Mouse (Mus musculus): ENCODE data around the gene Ugt1a10. TPM values are rescaled to one million over a fixed set of nuclear protein-coding genes. Genes with fewer than 3 reads are reported as not detected.

Gene Ugt1a10
- polyA plus RNA-seq, 1 experiment from 2014 or later: 0.14 TPM

DNA sequence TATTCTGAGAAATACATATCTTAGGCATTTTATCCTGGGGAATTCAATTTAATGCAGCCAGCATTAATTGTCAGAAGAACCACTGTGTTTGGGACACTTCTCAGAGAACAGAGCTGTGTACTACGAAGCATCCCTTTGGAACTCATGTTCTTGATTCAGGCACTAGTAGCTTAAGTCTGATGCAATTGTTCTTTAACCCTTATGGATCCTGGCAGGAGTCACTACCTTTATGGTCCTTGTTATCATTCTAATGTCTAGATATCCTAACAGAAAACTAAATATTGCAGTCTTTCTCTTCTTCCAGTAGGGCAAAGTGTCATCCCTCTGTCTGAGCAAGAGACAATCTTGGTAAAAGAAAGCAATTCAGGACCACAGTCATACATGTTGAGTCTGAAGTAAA, 157.9 kb downstream of the Ugt1a10 start:
- no peak overlapping the region for H3K4me3 ChIP-seq (ENCODE audit: low read depth, low read length)
- no peaks in the 10 kb centered on the region; the same call in 1 of the 2 replicates for H3K4me1 ChIP-seq (ENCODE audit: control insufficient read depth, low read depth, low read length)
- ATAC-seq (ENCODE audit: low read depth): no peak
- H3K4me2 ChIP-seq (ENCODE audit: low read depth, low read length): no peak overlapping the region
- no peak overlapping the region for H3K27ac ChIP-seq (ENCODE audit: low read length)
- H3K9ac ChIP-seq (ENCODE audit: low read depth, low read length): no peak overlapping the region
- peaks cover 26% of the 10 kb centered on the region for H3K9me3 ChIP-seq (replicated peaks; ENCODE audit: control insufficient read depth, low read length)
- 48% methylated on average over 1 of the region's 1 CpGs for WGBS (ENCODE audit: insufficient replicate concordance)
- no peaks in the 10 kb centered on the region for H3K36me3 ChIP-seq (ENCODE audit: control insufficient read depth, insufficient read depth)
- no peaks in the 10 kb centered on the region for H3K27me3 ChIP-seq (ENCODE audit: control insufficient read depth, insufficient read depth, low read depth, low read length)

DNA sequence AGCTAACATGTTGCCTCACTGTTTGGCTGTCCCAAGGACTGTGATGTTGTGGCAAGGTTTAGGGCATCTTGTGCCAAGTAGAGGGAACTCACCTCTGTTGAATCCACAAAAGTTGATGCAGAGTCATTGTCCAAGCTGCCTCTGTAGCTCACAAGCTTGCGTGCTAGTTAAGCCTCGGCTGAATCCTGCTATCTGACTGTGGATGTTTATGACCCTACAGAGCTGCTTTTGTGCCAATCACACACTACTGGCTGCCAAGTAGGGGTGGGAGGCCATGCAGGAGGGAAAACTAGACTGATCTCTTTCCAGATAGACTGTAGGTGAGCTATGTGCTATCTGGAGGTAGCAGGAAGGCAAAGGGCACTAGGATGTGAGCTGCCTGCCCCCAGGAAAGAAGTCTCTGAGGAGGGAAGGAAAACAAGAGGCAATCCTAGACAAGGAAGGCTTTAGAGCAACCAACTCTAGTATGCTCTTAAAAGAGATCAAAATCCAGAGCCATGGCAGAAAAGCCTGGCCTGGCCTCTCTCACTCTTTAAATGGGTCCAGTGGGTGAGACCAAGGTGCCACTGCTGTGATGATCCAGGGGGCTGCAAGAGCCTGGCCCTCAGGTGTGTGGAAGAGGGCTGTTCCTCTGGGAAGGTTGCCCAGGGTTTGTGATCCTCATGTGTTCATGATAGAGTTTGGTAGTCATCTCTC, 158.7 kb downstream of the Ugt1a10 start:
- Histone ChIP-seq H3K27ac (ENCODE audit: low read length) (no peak overlapping the region), H3K9ac (ENCODE audit: low read depth, low read length) (no peak overlapping the region)

DNA sequence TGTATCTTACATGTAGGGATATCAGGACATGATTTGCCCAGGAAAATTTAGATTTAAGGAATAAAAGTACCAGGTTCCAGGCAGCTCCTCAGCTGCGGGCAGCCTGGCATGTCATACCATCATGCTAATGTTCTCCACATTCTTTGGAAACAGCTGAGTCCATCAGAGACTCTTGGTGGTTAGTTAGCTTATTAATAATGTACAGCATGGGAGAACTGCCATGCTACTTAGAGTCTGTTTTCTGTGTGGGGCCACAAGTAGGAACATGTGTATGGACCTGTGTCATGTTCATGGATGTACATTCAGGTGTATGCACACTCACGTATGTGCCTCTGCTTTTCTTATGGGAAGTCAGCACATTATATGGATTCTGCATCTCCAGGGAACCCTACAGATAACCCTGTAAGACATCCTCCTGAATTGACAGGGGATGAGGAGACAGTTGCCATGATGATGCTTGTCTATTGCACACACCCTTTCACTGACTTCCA, 159.3 kb downstream of the Ugt1a10 start:
- Histone ChIP-seq H3K4me2 (ENCODE audit: low read depth, low read length) (no peak overlapping the region), H3K27me3 (ENCODE audit: control insufficient read depth, insufficient read depth, low read depth, low read length) (no peaks in the 10 kb centered on the region), H3K4me1 (ENCODE audit: control insufficient read depth, low read depth, low read length) (no peaks in the 10 kb centered on the region), H3K4me3 (ENCODE audit: low read depth, low read length) (no peak overlapping the region), H3K9ac (ENCODE audit: low read depth, low read length) (no peak overlapping the region), H3K36me3 (ENCODE audit: control insufficient read depth, insufficient read depth) (no peaks in the 10 kb centered on the region), H3K27ac (ENCODE audit: low read length) (no peak overlapping the region), H3K9me3 (replicated peaks; ENCODE audit: control insufficient read depth, low read length) (peaks cover 26% of the 10 kb centered on the region)
- no peak for ATAC-seq (ENCODE audit: low read depth)
- WGBS (ENCODE audit: insufficient replicate concordance): 53% methylated on average over 2 of the region's 2 CpGs

More for the DNA sequence above, 158.7 kb downstream of the Ugt1a10 start:
- 55% methylated on average over 2 of the region's 2 CpGs for WGBS (ENCODE audit: insufficient replicate concordance)
- Histone ChIP-seq H3K4me1 (ENCODE audit: control insufficient read depth, low read depth, low read length) (no peaks in the 10 kb centered on the region), H3K9me3 (replicated peaks; ENCODE audit: control insufficient read depth, low read length) (peaks cover 26% of the 10 kb centered on the region), H3K36me3 (ENCODE audit: control insufficient read depth, insufficient read depth) (no peaks in the 10 kb centered on the region), H3K27me3 (ENCODE audit: control insufficient read depth, insufficient read depth, low read depth, low read length) (no peaks in the 10 kb centered on the region), H3K4me3 (ENCODE audit: low read depth, low read length) (no peak overlapping the region), H3K4me2 (ENCODE audit: low read depth, low read length) (no peak overlapping the region)
- ATAC-seq (ENCODE audit: low read depth): 0 out of 2 replicates have a peak, but pooled peaks have one; percentile 5

DNA sequence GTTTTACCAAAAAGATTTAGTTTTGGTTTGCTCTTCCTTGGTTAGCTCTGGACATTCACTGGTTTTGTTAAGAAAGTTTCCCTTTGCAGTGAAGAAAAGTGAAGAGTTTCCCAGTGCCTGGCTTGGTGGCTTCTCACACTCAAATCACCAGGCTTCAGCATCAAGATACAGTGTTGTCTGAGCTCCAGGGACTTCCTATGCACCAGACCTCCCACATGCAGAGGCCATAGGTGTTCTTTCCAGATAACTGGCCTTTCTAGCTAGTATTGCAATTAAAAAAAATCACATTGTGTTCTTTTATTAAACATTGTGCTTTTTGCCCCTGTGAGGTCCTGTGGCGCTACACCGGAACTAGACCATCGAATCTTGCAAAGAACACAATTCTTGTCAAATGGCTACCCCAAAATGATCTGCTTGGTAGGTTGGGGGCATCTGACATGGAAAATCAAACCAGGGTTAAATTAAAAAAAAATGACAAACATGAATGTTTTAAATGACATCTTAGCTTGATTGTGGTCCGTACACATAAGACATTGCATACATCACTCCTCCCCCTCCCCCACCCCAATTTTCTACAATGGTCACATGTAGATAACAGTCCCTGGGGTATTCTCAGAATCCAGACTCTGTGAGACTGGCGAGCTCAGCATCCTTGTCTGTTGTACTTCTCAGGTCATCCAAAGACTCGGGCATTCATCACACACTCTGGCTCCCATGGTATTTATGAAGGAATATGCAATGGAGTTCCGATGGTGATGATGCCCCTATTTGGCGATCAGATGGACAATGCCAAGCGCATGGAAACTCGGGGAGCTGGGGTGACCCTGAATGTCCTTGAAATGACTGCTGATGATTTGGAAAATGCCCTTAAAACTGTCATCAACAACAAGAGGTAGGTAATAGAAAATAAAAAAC, 160.5 kb downstream of the Ugt1a10 start:
- Histone ChIP-seq H3K27me3 (ENCODE audit: control insufficient read depth, insufficient read depth, low read depth, low read length) (no peaks in the 10 kb centered on the region), H3K36me3 (ENCODE audit: control insufficient read depth, insufficient read depth) (no peaks in the 10 kb centered on the region), H3K9me3 (replicated peaks; ENCODE audit: control insufficient read depth, low read length) (peaks cover 26% of the 10 kb centered on the region), H3K4me2 (ENCODE audit: low read depth, low read length) (no peak overlapping the region), H3K4me3 (ENCODE audit: low read depth, low read length) (no peak overlapping the region), H3K9ac (ENCODE audit: low read depth, low read length) (no peak overlapping the region), H3K4me1 (ENCODE audit: control insufficient read depth, low read depth, low read length) (no peaks in the 10 kb centered on the region), H3K27ac (ENCODE audit: low read length) (no peak overlapping the region)
- no peak for ATAC-seq (ENCODE audit: low read depth)
- 53% methylated on average over 10 of the region's 10 CpGs for WGBS (ENCODE audit: insufficient replicate concordance)

DNA sequence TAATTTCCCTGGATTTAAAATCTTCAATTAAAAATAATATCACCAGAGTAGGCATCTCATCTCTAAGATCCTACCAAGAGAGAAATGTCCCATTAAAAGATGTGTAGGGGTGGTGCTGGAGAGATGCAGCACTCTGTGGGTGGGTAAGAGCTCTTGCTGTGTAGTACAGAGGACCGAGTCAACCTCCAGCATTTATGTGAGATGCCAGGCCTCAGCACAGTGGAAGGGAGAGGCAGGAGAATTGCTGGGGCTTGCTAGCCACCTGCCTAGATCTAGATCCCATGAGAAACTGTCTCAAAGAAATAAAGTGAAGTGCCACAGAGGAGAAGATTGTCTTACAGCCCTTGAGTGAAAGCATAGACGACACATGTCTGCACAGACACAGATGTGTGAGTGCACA, 161.4 kb downstream of the Ugt1a10 start:
- Histone ChIP-seq H3K27me3 (ENCODE audit: control insufficient read depth, insufficient read depth, low read depth, low read length) (no peaks in the 10 kb centered on the region), H3K4me1 (ENCODE audit: control insufficient read depth, low read depth, low read length) (no peaks in the 10 kb centered on the region), H3K36me3 (ENCODE audit: control insufficient read depth, insufficient read depth) (no peaks in the 10 kb centered on the region), H3K9ac (ENCODE audit: low read depth, low read length) (no peak overlapping the region), H3K4me3 (ENCODE audit: low read depth, low read length) (no peak overlapping the region), H3K9me3 (replicated peaks; ENCODE audit: control insufficient read depth, low read length) (peaks cover 26% of the 10 kb centered on the region), H3K27ac (ENCODE audit: low read length) (no peak overlapping the region), H3K4me2 (ENCODE audit: low read depth, low read length) (no peak overlapping the region)
- ATAC-seq (ENCODE audit: low read depth): no peak
- WGBS (ENCODE audit: insufficient replicate concordance): 46% methylated on average over 2 of the region's 2 CpGs

DNA sequence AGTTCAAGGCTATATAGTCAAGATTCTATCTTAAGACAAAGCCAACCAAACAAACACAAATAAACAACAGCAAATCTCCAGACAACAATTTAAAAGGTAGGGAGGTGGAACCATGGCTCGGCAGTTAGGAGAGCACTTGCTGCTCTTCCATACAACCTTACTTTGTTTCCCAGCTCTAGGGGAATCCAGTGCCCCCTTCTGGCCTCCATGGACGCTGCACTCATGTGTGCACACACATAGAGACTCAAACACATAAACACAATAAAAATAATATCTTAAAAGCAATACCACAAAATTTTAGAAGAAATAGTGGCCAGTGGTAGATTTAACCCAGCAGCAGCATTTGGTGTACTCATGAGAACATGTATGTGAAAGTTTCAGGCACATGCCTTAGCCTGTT, 162.0 kb downstream of the Ugt1a10 start:
- Histone ChIP-seq H3K9me3 (replicated peaks; ENCODE audit: control insufficient read depth, low read length) (peaks cover 27% of the 10 kb centered on the region), H3K36me3 (ENCODE audit: control insufficient read depth, insufficient read depth) (no peaks in the 10 kb centered on the region), H3K4me2 (ENCODE audit: low read depth, low read length) (no peak overlapping the region), H3K27me3 (ENCODE audit: control insufficient read depth, insufficient read depth, low read depth, low read length) (no peaks in the 10 kb centered on the region), H3K4me3 (ENCODE audit: low read depth, low read length) (no peak overlapping the region), H3K9ac (ENCODE audit: low read depth, low read length) (no peak overlapping the region), H3K27ac (ENCODE audit: low read length) (no peak overlapping the region), H3K4me1 (ENCODE audit: control insufficient read depth, low read depth, low read length) (no peaks in the 10 kb centered on the region)
- no peak for ATAC-seq (ENCODE audit: low read depth)
- WGBS (ENCODE audit: insufficient replicate concordance): 48% methylated on average over 2 of the region's 2 CpGs

DNA sequence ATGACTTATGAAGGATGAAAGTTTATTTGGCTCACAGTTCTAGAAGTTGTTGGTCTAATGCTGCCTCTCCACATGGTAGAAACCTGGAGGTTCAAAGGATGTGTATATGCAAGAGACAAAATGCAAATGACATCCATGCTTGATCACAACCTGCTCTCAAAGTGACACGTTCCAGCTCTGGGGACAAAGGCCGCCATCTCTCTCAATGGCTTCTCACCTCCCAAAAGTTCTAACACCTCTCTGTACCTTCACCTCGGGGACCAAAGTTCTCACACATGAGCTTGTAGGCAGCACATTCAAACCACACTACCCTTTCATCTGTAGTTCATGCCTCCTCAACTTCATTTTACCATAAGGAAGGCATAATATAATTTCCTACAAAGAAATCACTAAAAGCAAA, 162.4 kb downstream of the Ugt1a10 start:
- no peak overlapping the region for H3K9ac ChIP-seq (ENCODE audit: low read depth, low read length)
- H3K4me3 ChIP-seq (ENCODE audit: low read depth, low read length): no peak overlapping the region
- H3K27me3 ChIP-seq (ENCODE audit: control insufficient read depth, insufficient read depth, low read depth, low read length): no peaks in the 10 kb centered on the region
- H3K4me2 ChIP-seq (ENCODE audit: low read depth, low read length): no peak overlapping the region
- no peaks in the 10 kb centered on the region for H3K36me3 ChIP-seq (ENCODE audit: control insufficient read depth, insufficient read depth)
- WGBS (ENCODE audit: insufficient replicate concordance): 27% methylated on average over 3 of the region's 3 CpGs
- no peaks in the 10 kb centered on the region for H3K4me1 ChIP-seq (ENCODE audit: control insufficient read depth, low read depth, low read length)
- H3K27ac ChIP-seq (ENCODE audit: low read length): no peak overlapping the region
- peaks cover 24% of the 10 kb centered on the region for H3K9me3 ChIP-seq (replicated peaks; ENCODE audit: control insufficient read depth, low read length)
- no peak for ATAC-seq (ENCODE audit: low read depth)

DNA sequence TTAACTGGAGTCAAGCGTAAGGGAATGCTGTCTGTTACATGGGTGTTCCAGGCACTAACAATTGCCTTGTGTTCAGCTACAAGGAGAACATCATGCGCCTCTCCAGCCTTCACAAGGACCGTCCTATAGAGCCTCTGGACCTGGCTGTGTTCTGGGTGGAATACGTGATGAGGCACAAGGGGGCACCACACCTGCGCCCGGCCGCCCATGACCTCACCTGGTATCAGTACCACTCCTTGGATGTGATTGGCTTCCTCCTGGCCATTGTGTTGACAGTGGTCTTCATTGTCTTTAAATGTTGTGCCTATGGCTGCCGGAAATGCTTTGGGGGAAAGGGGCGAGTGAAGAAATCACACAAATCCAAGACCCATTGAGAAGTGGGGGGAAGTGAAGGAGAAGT, 162.9 kb downstream of the Ugt1a10 start:
- peaks cover 22% of the 10 kb centered on the region for H3K9me3 ChIP-seq (replicated peaks; ENCODE audit: control insufficient read depth, low read length)
- H3K4me1 ChIP-seq (ENCODE audit: control insufficient read depth, low read depth, low read length): no peaks in the 10 kb centered on the region
- H3K4me2 ChIP-seq (ENCODE audit: low read depth, low read length): no peak overlapping the region
- no peak overlapping the region for H3K9ac ChIP-seq (ENCODE audit: low read depth, low read length)
- 61% methylated on average over 9 of the region's 9 CpGs for WGBS (ENCODE audit: insufficient replicate concordance)
- no peak for ATAC-seq (ENCODE audit: low read depth)
- H3K4me3 ChIP-seq (ENCODE audit: low read depth, low read length): no peak overlapping the region
- H3K27ac ChIP-seq (ENCODE audit: low read length): no peak overlapping the region
- no peaks in the 10 kb centered on the region for H3K27me3 ChIP-seq (ENCODE audit: control insufficient read depth, insufficient read depth, low read depth, low read length)
- H3K36me3 ChIP-seq (ENCODE audit: control insufficient read depth, insufficient read depth): no peaks in the 10 kb centered on the region

DNA sequence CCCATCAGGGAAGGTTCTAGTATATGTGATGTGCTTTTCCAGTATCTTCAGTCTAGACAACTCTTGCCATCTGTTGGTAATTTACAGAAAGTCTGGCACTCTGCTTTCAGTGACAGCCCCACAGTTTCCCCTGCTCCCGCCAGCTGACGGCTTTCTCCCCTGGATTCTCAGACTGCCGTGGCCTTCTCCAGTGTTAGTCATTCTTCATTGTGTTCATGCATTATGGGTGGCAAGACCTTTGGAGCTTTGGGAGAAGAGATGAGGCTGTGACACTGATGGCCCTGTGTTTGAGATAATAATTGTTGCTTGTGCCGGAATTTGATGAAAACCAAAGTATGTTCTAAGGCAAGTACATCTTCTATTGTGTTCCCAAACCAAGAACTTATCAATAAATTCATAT, 163.4 kb downstream of the Ugt1a10 start:
- Histone ChIP-seq H3K4me3 (ENCODE audit: low read depth, low read length) (no peak overlapping the region), H3K4me1 (ENCODE audit: control insufficient read depth, low read depth, low read length) (no peaks in the 10 kb centered on the region), H3K9ac (ENCODE audit: low read depth, low read length) (no peak overlapping the region), H3K27me3 (ENCODE audit: control insufficient read depth, insufficient read depth, low read depth, low read length) (no peaks in the 10 kb centered on the region), H3K4me2 (ENCODE audit: low read depth, low read length) (no peak overlapping the region), H3K27ac (ENCODE audit: low read length) (no peak overlapping the region), H3K36me3 (ENCODE audit: control insufficient read depth, insufficient read depth) (no peaks in the 10 kb centered on the region), H3K9me3 (replicated peaks; ENCODE audit: control insufficient read depth, low read length) (peaks cover 22% of the 10 kb centered on the region)
- WGBS (ENCODE audit: insufficient replicate concordance): 41% methylated on average over 4 of the region's 4 CpGs
- ATAC-seq (ENCODE audit: low read depth): no peak

All from liver, embryonic 16.5 days (tissue).